Mouse (Mus musculus) spleen, adult 2 months (tissue): ENCODE data around the gene Slc25a10.

Experiments used
- CTCF ChIP-seq: fragments of 200-500 bp; IDR thresholded peaks from 2 replicates; pipeline ENCODE4 v1.5.1; 2011; ENCODE audit warnings: mild to moderate bottlenecking, inconsistent platforms; ENCODE audit not compliant: insufficient read depth, insufficient read length, insufficient replicate concordance; ENCODE audit errors: extremely low read depth
- POLR2A ChIP-seq: fragments of 200-500 bp; IDR thresholded peaks from 2 replicates; pipeline ENCODE4 v1.6.1; 2011; ENCODE audit warnings: low read depth, low read length, inconsistent platforms

DNA sequence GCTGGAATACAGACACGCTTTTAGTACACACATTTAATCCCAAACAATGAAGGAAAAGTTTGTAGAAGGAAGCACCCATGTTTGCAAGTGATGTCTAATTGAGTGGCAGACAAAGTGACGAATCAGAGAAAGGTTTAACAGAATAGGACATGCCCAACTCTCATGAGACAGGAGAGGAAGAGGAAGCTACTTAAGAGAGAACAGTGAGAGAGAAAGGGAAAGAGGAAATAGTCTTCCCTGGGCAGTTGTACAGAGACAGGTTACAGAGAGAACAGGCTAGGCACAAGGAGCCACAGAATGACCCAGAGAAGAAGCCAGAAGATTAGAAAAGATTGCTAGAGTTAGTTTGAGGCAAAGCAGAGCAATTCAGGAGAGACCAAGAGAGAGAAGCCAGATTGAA lies 34.3 kb downstream of the Slc25a10 start:
- TF ChIP-seq POLR2A (no peak), CTCF (no peak)
